Mouse (Mus musculus) skeletal muscle tissue, adult 2 months (tissue): ENCODE data around the gene Plppr1.
A peak's percentile ranks its signal among the peaks of the same experiment; 100 is the strongest.

Experiments
- DNase-seq: peaks from one replicate; pipeline ENCODE4 v3.0.0-alpha.2; 2012; ENCODE audit warnings: low read depth, low spot score

Gene Plppr1

GRCm38 (mm10) chr4:49109989-49110388, 50.9 kb downstream of the Plppr1 start:
- DNase-seq: no peak

- DNase-seq: no peak
Observed at GRCm38 (mm10) chr4:49118842-49119241, 59.8 kb downstream of the Plppr1 start.

DNA sequence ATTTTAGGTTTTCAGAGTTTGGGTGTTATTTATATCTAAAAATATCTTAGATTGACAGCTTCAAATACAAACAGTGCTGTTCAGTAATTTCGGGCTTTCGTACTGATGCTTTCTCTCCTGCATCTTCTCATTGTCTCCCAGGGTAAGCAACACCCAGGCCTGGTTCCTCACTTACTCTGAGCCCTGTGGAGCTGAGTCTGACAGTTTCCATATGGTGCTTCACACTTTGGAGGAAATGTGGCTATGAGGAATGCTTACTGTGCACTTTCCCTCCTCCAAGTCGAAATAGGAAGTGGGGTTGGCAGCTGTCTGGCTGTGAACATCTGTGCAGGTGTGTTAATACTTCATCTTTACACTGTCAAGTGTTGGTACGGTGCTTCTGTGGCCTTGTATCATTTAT, 85.7 kb downstream of the Plppr1 start:
- no peak for DNase-seq

DNA sequence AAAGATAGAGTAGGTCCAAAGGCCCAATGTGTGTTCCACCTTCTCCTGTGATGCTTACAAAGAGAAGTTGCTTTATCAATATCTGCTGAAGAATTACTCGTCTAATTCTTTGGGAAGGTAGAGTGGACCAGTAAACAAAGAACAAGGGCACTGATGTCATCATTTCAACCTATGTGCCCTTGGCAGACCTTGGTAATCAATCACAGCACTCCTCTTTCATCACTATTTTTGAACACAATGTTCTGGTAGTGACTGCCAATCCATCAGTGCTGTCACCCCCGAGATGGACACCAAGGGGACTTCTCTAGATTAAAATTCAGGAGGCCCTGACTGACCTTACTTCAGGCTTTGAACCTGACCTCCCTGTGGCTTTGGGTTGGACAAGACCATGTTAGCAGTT, 89.7 kb downstream of the Plppr1 start:
- no peak for DNase-seq

GRCm38 (mm10) chr4:49149251-49149650, 90.2 kb downstream of the Plppr1 start:
- no peak for DNase-seq

GRCm38 (mm10) chr4:49153849-49154248, 94.8 kb downstream of the Plppr1 start:
- DNase-seq: no peak

- no peak for DNase-seq
Observed at GRCm38 (mm10) chr4:49156781-49157180, 97.7 kb downstream of the Plppr1 start.

GRCm38 (mm10) chr4:49163285-49163684, 104.2 kb downstream of the Plppr1 start:
- DNase-seq: no peak

DNA sequence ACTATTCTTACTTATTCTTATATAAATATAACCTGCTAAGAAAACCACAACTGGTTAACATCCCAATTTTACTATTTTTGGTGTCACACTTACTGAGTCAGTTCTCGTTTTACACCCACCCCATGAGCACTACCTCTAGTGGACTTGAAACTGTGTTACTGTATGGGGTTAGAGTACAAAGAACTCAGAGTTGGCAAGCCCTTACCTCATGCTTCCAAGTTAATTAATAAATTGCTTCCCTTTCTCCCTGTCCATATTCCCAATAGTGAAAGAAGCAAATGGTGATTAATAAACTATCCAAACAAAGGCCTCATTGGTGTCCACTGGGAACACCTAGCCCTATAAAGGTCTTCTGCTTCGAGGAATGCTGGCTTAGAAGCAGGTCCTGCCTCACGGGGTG, 107.3 kb downstream of the Plppr1 start:
- DNase-seq: no peak

- no peak for DNase-seq
Observed at GRCm38 (mm10) chr4:49167030-49167429, 108.0 kb downstream of the Plppr1 start.

- peak; percentile 1 for DNase-seq
Observed at GRCm38 (mm10) chr4:49169498-49169897, 110.4 kb downstream of the Plppr1 start.

GRCm38 (mm10) chr4:49178101-49178500, 119.0 kb downstream of the Plppr1 start:
- no peak for DNase-seq

- no peak for DNase-seq
Observed at GRCm38 (mm10) chr4:49178891-49179290, 119.8 kb downstream of the Plppr1 start.

- no peak for DNase-seq
Observed at GRCm38 (mm10) chr4:49179471-49180181, 120.6 kb downstream of the Plppr1 start.

GRCm38 (mm10) chr4:49189991-49190526, 131.0 kb downstream of the Plppr1 start:
- no peak for DNase-seq

DNA sequence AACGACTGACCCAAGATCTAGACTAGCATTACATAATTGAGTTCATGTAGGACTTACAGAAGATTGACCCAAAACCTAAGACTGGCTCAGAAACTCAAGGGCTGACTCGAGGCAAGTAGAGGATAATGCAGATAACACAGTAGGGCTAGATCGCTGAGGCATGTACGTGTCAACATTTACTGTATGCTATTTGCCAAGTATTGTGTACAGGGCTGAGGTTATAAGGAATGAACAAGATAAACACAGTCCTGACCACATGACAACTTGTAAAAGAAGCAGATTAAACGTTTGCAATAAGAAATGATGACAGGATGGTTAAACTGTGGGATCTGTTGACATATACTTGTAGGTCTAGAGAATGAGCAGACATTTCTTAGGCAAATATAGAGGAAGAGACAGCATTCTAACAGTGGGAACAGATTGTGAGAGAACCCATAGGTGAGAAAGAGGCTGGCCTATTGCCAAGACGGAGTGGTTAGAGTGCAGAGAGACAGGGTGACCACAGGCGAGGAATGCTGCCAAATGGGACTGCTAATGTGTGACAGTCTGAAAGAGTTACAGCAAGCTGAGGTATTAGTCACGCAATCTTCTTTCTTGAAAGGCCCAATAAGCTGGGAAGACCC, 138.2 kb downstream of the Plppr1 start:
- DNase-seq: no peak

- no peak for DNase-seq
Observed at GRCm38 (mm10) chr4:49210457-49210856, 151.4 kb downstream of the Plppr1 start.

- no peak for DNase-seq
Observed at GRCm38 (mm10) chr4:49211582-49211981, 152.5 kb downstream of the Plppr1 start.

DNA sequence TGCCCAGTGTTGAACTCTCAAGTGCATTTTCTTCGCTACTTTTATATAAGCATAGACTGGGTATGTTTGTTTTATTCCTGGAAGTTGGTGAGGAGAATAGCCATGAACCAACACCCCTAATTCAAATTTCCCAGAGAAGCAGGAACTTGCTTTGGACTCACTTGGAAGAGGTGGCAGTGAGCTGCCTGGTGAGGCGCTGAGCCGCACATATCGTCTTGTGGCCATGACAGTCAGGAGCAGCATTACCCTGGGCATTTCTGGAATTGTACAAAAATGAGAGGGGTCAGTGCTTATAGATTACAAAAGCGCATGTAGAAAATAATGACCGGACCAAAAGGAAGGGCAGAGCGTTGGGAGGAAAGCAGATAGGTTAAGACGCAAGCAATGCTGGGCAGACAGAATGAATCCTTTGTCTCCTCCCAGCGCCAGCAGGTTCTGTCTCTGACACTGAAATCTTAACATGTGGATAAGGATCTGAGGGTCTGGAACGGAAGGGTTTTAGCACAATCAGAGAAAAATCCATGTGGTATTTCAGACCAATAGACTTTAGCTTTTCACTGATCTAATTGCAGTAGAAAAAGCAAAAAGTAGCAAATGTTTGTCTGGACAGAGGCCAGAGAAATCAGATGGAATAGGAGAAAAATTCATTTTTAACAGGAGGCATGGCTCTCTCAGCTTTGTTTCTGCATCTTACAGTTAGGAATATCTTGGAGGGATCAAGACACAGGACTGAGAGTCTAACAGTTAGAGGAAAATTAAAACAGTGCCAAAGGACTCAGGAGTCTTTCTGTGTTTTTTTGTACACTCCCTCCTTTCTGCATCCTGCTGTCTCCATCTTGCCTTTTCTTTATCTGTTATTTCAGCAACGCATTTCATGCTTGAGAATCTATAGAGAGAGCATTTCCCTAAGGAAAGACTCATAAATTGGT, 153.8 kb downstream of the Plppr1 start:
- DNase-seq: no peak

DNA sequence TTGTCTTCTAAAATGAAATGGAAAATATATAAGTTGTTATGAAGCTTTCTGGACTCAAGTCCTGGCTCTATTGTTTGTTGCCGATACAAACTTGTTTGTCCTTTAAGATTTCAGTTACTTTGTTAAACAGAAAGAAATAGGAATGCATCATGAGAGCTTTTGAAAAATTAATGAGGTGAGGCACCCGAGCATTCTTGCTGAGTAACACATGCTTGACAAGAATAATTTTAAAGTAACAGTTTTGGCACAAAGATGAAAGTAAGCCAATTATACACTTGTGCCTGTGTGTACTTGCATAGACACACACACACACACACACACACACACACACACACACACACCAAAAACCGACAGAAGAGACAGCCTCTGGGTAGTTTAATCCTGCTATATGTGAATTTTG, 155.3 kb downstream of the Plppr1 start:
- DNase-seq: no peak

DNA sequence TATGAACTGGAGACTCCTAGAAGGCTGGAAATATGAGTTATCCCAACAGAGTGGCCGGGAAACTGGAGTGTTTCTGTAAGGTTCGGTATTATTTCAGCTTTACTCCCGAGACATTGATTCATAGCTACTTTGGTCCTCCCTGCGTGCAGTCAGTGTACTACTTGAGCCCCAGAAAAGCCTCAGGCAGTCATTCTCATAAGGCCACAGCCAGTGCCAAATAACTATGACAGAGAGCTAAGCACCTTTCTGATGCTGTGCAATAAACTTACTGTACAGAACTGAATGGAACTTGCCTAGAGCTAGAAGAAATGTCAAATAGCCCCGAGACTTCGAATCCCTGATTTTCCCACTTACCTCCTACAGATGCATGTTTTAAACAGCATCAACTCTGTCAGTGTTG, 164.4 kb downstream of the Plppr1 start:
- DNase-seq: no peak

DNA sequence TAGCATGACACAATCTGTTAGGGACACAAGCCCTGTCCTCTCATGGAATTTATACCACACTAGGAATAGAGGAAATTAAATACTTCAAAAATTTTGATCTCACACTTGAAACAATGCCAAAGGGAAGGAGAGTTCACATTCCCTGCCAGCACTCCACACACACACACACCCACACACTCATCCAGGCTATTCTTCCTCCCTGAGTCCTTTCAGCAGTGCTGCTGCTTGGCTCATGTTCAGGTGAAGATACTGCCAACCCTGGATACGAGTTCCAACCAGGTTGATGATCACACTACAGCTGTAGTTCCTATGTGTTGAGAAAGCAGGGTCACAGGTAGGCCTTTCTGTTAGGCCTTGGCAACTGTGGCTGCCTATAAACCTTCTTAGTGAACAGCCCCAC, 165.9 kb downstream of the Plppr1 start:
- DNase-seq: no peak
